Mouse (Mus musculus): ENCODE data around the gene B3galt1. TPM values are rescaled to one million over a fixed set of nuclear protein-coding genes. Genes with fewer than 3 reads are reported as not detected.

B3galt1 gene
- polyA plus RNA-seq, 1 experiment = 0.16 TPM

DNA sequence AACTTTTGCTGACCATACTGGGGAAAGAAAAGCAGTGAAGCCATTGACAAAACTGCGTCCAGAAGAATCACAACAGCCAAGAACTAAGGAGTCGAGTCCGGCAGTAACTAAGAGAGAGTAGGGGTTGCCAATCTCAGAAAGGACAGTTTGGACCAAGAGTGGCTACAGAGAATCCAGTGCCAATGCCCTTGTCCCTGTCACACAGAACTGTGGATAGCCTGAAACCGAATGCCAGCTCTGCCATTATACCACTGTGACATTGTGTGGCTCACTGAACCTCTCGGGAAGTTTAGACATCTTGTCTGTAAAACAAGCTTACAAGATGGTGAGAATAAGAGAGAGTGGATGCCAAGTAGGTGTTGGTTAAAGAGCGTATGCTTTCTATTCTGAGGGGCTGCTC, 335.9 kb downstream of the B3galt1 start:
- 86% methylated on average over 6 of the region's 6 CpGs for WGBS
- Histone ChIP-seq H3K27me3 (ENCODE audit: control insufficient read depth, insufficient read depth, low read length) (no peaks in the 10 kb centered on the region), H3K4me3 (ENCODE audit: extremely low read depth, insufficient read depth, insufficient read length) (no peak overlapping the region), H3K4me1 (ENCODE audit: control insufficient read depth, insufficient read depth, insufficient read length) (no peaks in the 10 kb centered on the region), H3K36me3 (ENCODE audit: control insufficient read depth, insufficient read depth, low read length) (no peaks in the 10 kb centered on the region), H3K27ac (ENCODE audit: insufficient read depth, low read length) (no peak overlapping the region)
- DNase-seq (ENCODE audit: low read depth in 1 of 2, low spot score in 2 of 2) = no peak
- TF ChIP-seq CTCF (IDR thresholded peaks at IDR 0.05; ENCODE audit: extremely low read depth, insufficient read depth, insufficient read length, insufficient replicate concordance) (no peak), POLR2A (IDR thresholded peaks at IDR 0.05; ENCODE audit: low read depth, low read length) (no peak)

DNA sequence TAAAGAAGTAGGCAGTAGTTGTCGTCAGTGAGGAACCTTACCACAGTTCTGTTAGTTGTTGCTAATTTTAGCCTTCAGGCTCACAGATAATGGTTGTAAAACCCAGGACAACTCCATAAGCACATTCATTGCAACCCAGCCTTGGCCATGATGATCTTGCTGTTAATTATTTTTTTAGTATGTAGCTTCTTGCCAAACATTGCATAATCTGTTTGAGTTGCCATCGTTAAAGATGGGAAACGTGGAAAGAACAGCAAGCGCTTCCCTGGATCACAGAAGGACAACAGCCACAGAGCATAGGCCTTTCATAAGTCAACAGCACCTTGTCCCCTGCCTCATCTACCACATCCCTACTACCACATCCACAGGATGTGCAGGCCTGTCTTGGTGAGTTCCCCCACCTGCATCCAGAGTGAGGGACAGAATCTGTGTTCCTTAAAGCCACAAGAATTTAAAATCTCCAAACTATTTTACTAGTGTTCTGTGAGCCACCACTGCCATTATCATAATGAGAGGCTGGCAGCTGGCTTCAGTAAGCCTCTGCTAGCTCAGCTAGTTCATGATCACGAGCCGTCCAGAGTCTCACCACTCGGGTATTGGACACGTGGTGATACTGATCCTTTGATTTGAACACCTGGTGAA, 337.1 kb downstream of the B3galt1 start:
- whole genome bisulfite sequencing = 90% methylated on average over 8 of the region's 8 CpGs

DNA sequence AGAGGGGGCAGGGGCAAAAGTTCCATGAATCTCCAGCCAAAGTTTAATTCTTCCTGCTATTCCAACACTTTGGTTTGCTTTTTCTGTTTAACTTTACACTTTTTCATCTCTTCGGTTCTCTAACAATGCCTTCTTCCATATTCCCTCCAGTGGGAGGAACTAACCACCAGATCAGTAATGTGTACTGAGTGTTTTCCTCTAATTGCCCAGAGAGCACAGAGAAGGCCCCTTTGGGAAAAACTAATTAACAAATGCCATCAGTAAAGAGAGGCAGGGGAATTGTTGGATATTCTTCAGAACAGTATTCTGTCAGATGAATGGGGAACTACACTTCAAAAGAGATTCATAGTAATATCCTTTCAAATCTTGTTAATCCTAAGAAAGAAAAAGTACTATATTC, 338.1 kb downstream of the B3galt1 start:
- DNase-seq (ENCODE audit: low read depth in 1 of 2, low spot score in 2 of 2) = no peak
- no peaks in the 10 kb centered on the region for H3K4me1 ChIP-seq (ENCODE audit: control insufficient read depth, insufficient read depth, insufficient read length)
- WGBS = 82% methylated on average over 1 of the region's 1 CpGs
- no peak overlapping the region for H3K4me3 ChIP-seq (ENCODE audit: extremely low read depth, insufficient read depth, insufficient read length)
- no peaks in the 10 kb centered on the region for H3K36me3 ChIP-seq (ENCODE audit: control insufficient read depth, insufficient read depth, low read length)
- TF ChIP-seq CTCF (IDR thresholded peaks at IDR 0.05; ENCODE audit: extremely low read depth, insufficient read depth, insufficient read length, insufficient replicate concordance) (no peak), POLR2A (IDR thresholded peaks at IDR 0.05; ENCODE audit: low read depth, low read length) (no peak)
- no peak overlapping the region for H3K27ac ChIP-seq (ENCODE audit: insufficient read depth, low read length)
- no peaks in the 10 kb centered on the region for H3K27me3 ChIP-seq (ENCODE audit: control insufficient read depth, insufficient read depth, low read length)

More for the DNA sequence above, 337.1 kb downstream of the B3galt1 start:
- no peak overlapping the region for H3K27ac ChIP-seq (ENCODE audit: insufficient read depth, low read length)
- H3K36me3 ChIP-seq (ENCODE audit: control insufficient read depth, insufficient read depth, low read length) = no peaks in the 10 kb centered on the region
- H3K4me3 ChIP-seq (ENCODE audit: extremely low read depth, insufficient read depth, insufficient read length) = no peak overlapping the region
- no peaks in the 10 kb centered on the region for H3K27me3 ChIP-seq (ENCODE audit: control insufficient read depth, insufficient read depth, low read length)
- DNase-seq (ENCODE audit: low read depth in 1 of 2, low spot score in 2 of 2) = no peak
- TF ChIP-seq CTCF (IDR thresholded peaks at IDR 0.05; ENCODE audit: extremely low read depth, insufficient read depth, insufficient read length, insufficient replicate concordance) (no peak), POLR2A (IDR thresholded peaks at IDR 0.05; ENCODE audit: low read depth, low read length) (no peak)
- no peaks in the 10 kb centered on the region for H3K4me1 ChIP-seq (ENCODE audit: control insufficient read depth, insufficient read depth, insufficient read length)

DNA sequence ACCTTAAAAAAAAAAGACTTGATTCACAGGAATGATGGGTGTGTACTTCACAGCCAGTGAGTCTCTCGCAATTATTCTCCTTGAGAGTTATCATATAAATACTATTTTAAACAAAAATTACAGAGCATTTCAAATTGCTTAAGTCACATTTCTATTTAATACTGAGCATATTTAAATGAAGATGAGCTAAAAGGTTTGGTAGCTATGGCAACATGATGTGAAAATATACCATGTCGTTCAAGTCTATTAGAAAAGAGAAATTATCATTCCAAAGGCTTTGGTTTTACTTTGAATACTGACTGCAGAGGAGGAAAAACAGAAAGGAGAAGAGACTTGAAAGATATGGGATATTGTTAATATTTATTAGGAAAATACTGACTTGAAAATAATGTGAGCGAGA, 366.3 kb downstream of the B3galt1 start:
- TF ChIP-seq POLR2A (IDR thresholded peaks at IDR 0.05; ENCODE audit: low read depth, low read length) = no peak
- TF ChIP-seq CTCF (IDR thresholded peaks at IDR 0.05; ENCODE audit: extremely low read depth, insufficient read depth, insufficient read length, insufficient replicate concordance) = no peak
- H3K36me3 ChIP-seq (ENCODE audit: control insufficient read depth, insufficient read depth, low read length) = no peaks in the 10 kb centered on the region
- 88% methylated on average over 3 of the region's 3 CpGs for WGBS
- no peak overlapping the region for H3K4me3 ChIP-seq (ENCODE audit: extremely low read depth, insufficient read depth, insufficient read length)
- no peaks in the 10 kb centered on the region for H3K4me1 ChIP-seq (ENCODE audit: control insufficient read depth, insufficient read depth, insufficient read length)
- no peak overlapping the region for H3K27ac ChIP-seq (ENCODE audit: insufficient read depth, low read length)
- no peaks in the 10 kb centered on the region for H3K27me3 ChIP-seq (ENCODE audit: control insufficient read depth, insufficient read depth, low read length)
- no peak for DNase-seq (ENCODE audit: low read depth in 1 of 2, low spot score in 2 of 2)

DNA sequence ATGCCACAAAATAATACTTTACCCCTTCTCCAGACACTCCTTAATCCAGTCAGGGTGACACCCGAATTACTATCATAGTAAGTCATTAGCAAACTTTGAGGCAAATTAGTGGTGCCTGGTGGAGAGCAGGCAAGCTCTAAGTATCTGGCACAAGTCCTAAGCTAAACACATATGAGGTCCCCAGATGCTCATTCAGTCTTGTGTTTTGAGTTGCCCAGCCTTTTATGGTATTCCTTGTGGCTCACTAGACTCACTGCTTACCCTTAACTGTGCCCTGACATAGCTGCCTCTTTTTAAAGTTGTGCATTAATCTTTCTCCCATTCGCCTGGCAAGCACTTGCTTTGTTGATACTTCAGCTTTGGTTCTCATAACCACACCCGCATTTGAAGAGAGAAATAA, 382.7 kb downstream of the B3galt1 start:
- no peak for DNase-seq (ENCODE audit: low read depth in 1 of 2, low spot score in 2 of 2)
- Histone ChIP-seq H3K27me3 (ENCODE audit: control insufficient read depth, insufficient read depth, low read length) (no peaks in the 10 kb centered on the region), H3K27ac (ENCODE audit: insufficient read depth, low read length) (no peak overlapping the region), H3K4me1 (ENCODE audit: control insufficient read depth, insufficient read depth, insufficient read length) (no peaks in the 10 kb centered on the region), H3K4me3 (ENCODE audit: extremely low read depth, insufficient read depth, insufficient read length) (no peak overlapping the region), H3K36me3 (ENCODE audit: control insufficient read depth, insufficient read depth, low read length) (no peaks in the 10 kb centered on the region)
- WGBS = 81% methylated on average over 3 of the region's 3 CpGs
- TF ChIP-seq CTCF (IDR thresholded peaks at IDR 0.05; ENCODE audit: extremely low read depth, insufficient read depth, insufficient read length, insufficient replicate concordance) (no peak), POLR2A (IDR thresholded peaks at IDR 0.05; ENCODE audit: low read depth, low read length) (no peak)

DNA sequence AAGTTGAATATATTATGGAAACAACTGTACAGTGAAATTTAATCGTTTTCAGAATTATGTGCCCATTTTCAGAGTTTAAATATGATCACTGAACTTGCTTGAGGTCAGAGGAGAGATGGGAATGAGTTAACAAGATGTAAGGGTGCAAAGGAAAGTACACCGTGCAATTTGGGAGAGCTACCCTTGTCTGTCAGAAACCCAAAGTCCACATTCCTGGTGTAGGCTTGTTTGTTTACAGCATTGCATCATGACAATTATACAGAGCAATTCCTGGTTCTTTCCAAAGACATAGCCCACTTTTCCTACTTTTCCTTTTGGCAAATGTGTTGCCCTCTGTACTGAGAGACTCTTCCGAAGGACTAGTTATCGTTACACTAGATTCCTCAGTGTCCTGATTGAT, 390.5 kb downstream of the B3galt1 start:
- Histone ChIP-seq H3K4me3 (ENCODE audit: extremely low read depth, insufficient read depth, insufficient read length) (no peak overlapping the region), H3K36me3 (ENCODE audit: control insufficient read depth, insufficient read depth, low read length) (no peaks in the 10 kb centered on the region), H3K4me1 (ENCODE audit: control insufficient read depth, insufficient read depth, insufficient read length) (no peaks in the 10 kb centered on the region), H3K27me3 (ENCODE audit: control insufficient read depth, insufficient read depth, low read length) (no peaks in the 10 kb centered on the region), H3K27ac (ENCODE audit: insufficient read depth, low read length) (no peak overlapping the region)
- DNase-seq (ENCODE audit: low read depth in 1 of 2, low spot score in 2 of 2) = no peak
- WGBS = 89% methylated on average over 4 of the region's 4 CpGs
- no peak for TF ChIP-seq POLR2A (IDR thresholded peaks at IDR 0.05; ENCODE audit: low read depth, low read length)
- no peak for TF ChIP-seq CTCF (IDR thresholded peaks at IDR 0.05; ENCODE audit: extremely low read depth, insufficient read depth, insufficient read length, insufficient replicate concordance)

DNA sequence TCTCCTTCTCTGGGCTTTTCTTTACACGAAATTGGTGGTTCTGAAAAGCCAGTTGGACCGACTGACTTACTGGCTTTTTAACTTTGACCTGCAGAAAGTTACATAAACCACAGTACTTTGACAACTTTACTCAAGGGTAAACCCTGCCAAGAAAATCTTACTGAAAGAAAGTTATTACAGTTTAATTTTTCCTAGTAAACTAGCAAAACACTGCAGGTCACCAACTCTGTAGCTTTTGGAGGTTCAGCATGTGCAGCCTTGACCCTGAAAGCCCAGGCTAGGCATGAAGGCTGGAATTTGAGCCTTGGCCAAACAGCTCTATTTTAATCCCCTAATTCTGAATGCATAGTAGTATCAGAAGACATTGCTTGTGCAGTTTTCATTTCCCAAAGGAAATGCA, 391.9 kb downstream of the B3galt1 start:
- Histone ChIP-seq H3K27ac (ENCODE audit: insufficient read depth, low read length) (no peak overlapping the region), H3K4me1 (ENCODE audit: control insufficient read depth, insufficient read depth, insufficient read length) (no peaks in the 10 kb centered on the region), H3K36me3 (ENCODE audit: control insufficient read depth, insufficient read depth, low read length) (no peaks in the 10 kb centered on the region), H3K4me3 (ENCODE audit: extremely low read depth, insufficient read depth, insufficient read length) (no peak overlapping the region), H3K27me3 (ENCODE audit: control insufficient read depth, insufficient read depth, low read length) (no peaks in the 10 kb centered on the region)
- WGBS = 71% methylated on average over 2 of the region's 2 CpGs
- DNase-seq (ENCODE audit: low read depth in 1 of 2, low spot score in 2 of 2) = no peak
- no peak for TF ChIP-seq CTCF (IDR thresholded peaks at IDR 0.05; ENCODE audit: extremely low read depth, insufficient read depth, insufficient read length, insufficient replicate concordance)

Measured in spleen, adult 2 months (tissue).